In genomic region chr14:78536281-78537165, GRCm38 (mm10) we compare ENCODE assay signal across 8 mouse cellular contexts. TPM values are rescaled to one million over a fixed set of nuclear protein-coding genes. Genes with fewer than 3 reads are reported as not detected.
A peak's percentile ranks its signal among the peaks of the same experiment; 100 is the strongest.
DNase-seq lines count a peak whose midpoint lies in the region; ATAC-seq and TF ChIP-seq lines count a peak whose summit lies in the region.

Gene Akap11 (minus strand): TSS chr14:78536808.

- peak within 1 kb of the TSS; percentile 85 for H3K27ac ChIP-seq in heart, embryonic 12.5 days (ENCODE audit: poor library complexity, severe bottlenecking)
- H3K27ac ChIP-seq in kidney, postnatal 0 days: peak within 1 kb of the TSS; percentile 90
- H3K27ac ChIP-seq in liver, embryonic 12.5 days: peak within 1 kb of the TSS; percentile 86
- H3K27ac ChIP-seq in stomach, embryonic 15.5 days: peak within 1 kb of the TSS; percentile 89

- peak within 1 kb of the TSS; percentile 68 for H3K4me2 ChIP-seq in heart, embryonic 12.5 days
- H3K4me2 ChIP-seq in kidney, postnatal 0 days (ENCODE audit: low read length): peak within 1 kb of the TSS; percentile 54
- H3K4me2 ChIP-seq in liver, embryonic 12.5 days: peak within 1 kb of the TSS; percentile 88
- peak within 1 kb of the TSS; percentile 83 for H3K4me2 ChIP-seq in stomach, embryonic 15.5 days

- peak; percentile 97 for ATAC-seq in heart, embryonic 12.5 days (ENCODE audit: insufficient number of reproducible peaks, low FRiP score)
- ATAC-seq in kidney, postnatal 0 days (replicated peaks; ENCODE audit: low FRiP score, low read depth): peak; percentile 95
- ATAC-seq in liver, embryonic 12.5 days: peak; percentile 87
- ATAC-seq in stomach, embryonic 15.5 days (ENCODE audit: insufficient read depth, low FRiP score, low read depth): peak; percentile 94

- WGBS in heart, embryonic 12.5 days: under 1% methylated on average over 70 of the region's 82 CpGs
- WGBS in kidney, postnatal 0 days: under 1% methylated on average over 77 of the region's 82 CpGs
- WGBS in liver, embryonic 12.5 days (ENCODE audit: insufficient replicate concordance): under 1% methylated on average over 65 of the region's 82 CpGs
- WGBS in stomach, embryonic 15.5 days: under 1% methylated on average over 82 of the region's 82 CpGs

- peak within 1 kb of the TSS; percentile 99 for H3K9ac ChIP-seq in heart, embryonic 12.5 days
- H3K9ac ChIP-seq in kidney, postnatal 0 days (ENCODE audit: low read depth, low read length): peak within 1 kb of the TSS; percentile 91
- H3K9ac ChIP-seq in liver, embryonic 12.5 days: peak within 1 kb of the TSS; percentile 93
- peak within 1 kb of the TSS; percentile 97 for H3K9ac ChIP-seq in stomach, embryonic 15.5 days

- peak within 1 kb of the TSS; percentile 68 for H3K4me3 ChIP-seq in C2C12 (ENCODE audit: insufficient read depth, poor library complexity, severe bottlenecking)
- H3K4me3 ChIP-seq in erythroblast, embryonic 14.5 days (replicated peaks): peak within 1 kb of the TSS; percentile 90
- peak within 1 kb of the TSS; percentile 92 for H3K4me3 ChIP-seq in heart, embryonic 12.5 days
- peak within 1 kb of the TSS; percentile 75 for H3K4me3 ChIP-seq in kidney, postnatal 0 days (replicated peaks; ENCODE audit: low read depth, low read length)
- H3K4me3 ChIP-seq in liver, embryonic 12.5 days: peak within 1 kb of the TSS; percentile 90
- peak within 1 kb of the TSS; percentile 65 for H3K4me3 ChIP-seq in stomach, embryonic 15.5 days (replicated peaks)

- H3K4me1 ChIP-seq in erythroblast, embryonic 14.5 days (ENCODE audit: control insufficient read depth): peaks cover 43% of the 10 kb centered on the region
- peaks cover 28% of the 10 kb centered on the region for H3K4me1 ChIP-seq in heart, embryonic 12.5 days (replicated peaks)
- peaks cover 27% of the 10 kb centered on the region; the same call in 1 of the 2 replicates for H3K4me1 ChIP-seq in kidney, postnatal 0 days (replicated peaks; ENCODE audit: insufficient read depth, low read length)
- peaks cover 35% of the 10 kb centered on the region for H3K4me1 ChIP-seq in liver, embryonic 12.5 days
- peaks cover 13% of the 10 kb centered on the region for H3K4me1 ChIP-seq in stomach, embryonic 15.5 days

- TF ChIP-seq CTCF in C2C12 (IDR thresholded peaks at IDR 0.05; ENCODE audit: control insufficient read depth, insufficient read depth, insufficient read length): no peak
- TF ChIP-seq CTCF in brain, embryonic 14.5 days (IDR thresholded peaks at IDR 0.05; ENCODE audit: borderline replicate concordance, extremely low read depth, insufficient read depth, insufficient read length): no peak
- no peak for TF ChIP-seq CTCF in kidney, postnatal 0 days (IDR thresholded peaks at IDR 0.05; ENCODE audit: low read depth)

- peaks cover 41% of the 10 kb centered on the region for H3K79me3 ChIP-seq in C2C12 (ENCODE audit: low read depth)

- peak within 1 kb of the TSS; percentile 81 for H3ac ChIP-seq in C2C12 (ENCODE audit: control insufficient read depth, insufficient read length, low read depth)

- H3K27me3 ChIP-seq in C2C12 (ENCODE audit: control insufficient read depth, insufficient read depth, insufficient read length): no peaks in the 10 kb centered on the region
- no peaks in the 10 kb centered on the region for H3K27me3 ChIP-seq in erythroblast, embryonic 14.5 days (ENCODE audit: control insufficient read depth)
- no peaks in the 10 kb centered on the region for H3K27me3 ChIP-seq in heart, embryonic 12.5 days (replicated peaks)
- H3K27me3 ChIP-seq in kidney, postnatal 0 days (ENCODE audit: insufficient read depth, low read length): no peaks in the 10 kb centered on the region
- no peaks in the 10 kb centered on the region for H3K27me3 ChIP-seq in liver, embryonic 12.5 days (replicated peaks)
- no peaks in the 10 kb centered on the region for H3K27me3 ChIP-seq in stomach, embryonic 15.5 days (replicated peaks)

- H3K9me3 ChIP-seq in erythroblast, embryonic 14.5 days (ENCODE audit: control insufficient read depth, low read length): no peaks in the 10 kb centered on the region
- no peaks in the 10 kb centered on the region for H3K9me3 ChIP-seq in heart, embryonic 12.5 days (replicated peaks)
- H3K9me3 ChIP-seq in kidney, postnatal 0 days (replicated peaks; ENCODE audit: low read length): no peaks in the 10 kb centered on the region
- no peaks in the 10 kb centered on the region for H3K9me3 ChIP-seq in liver, embryonic 12.5 days (replicated peaks)
- no peaks in the 10 kb centered on the region for H3K9me3 ChIP-seq in stomach, embryonic 15.5 days

- peaks cover 51% of the 10 kb centered on the region for H3K79me2 ChIP-seq in C2C12 (ENCODE audit: control insufficient read depth, insufficient read depth)

- no peaks in the 10 kb centered on the region for H3K36me3 ChIP-seq in C2C12 (ENCODE audit: control insufficient read depth, insufficient read depth)
- peaks cover 1% of the 10 kb centered on the region for H3K36me3 ChIP-seq in erythroblast, embryonic 14.5 days (ENCODE audit: control insufficient read depth)
- H3K36me3 ChIP-seq in heart, embryonic 12.5 days: no peaks in the 10 kb centered on the region
- no peaks in the 10 kb centered on the region for H3K36me3 ChIP-seq in kidney, postnatal 0 days (ENCODE audit: insufficient read depth, low read length)
- no peaks in the 10 kb centered on the region for H3K36me3 ChIP-seq in liver, embryonic 12.5 days
- H3K36me3 ChIP-seq in stomach, embryonic 15.5 days: no peaks in the 10 kb centered on the region

- DNase-seq in brain, embryonic 14.5 days (ENCODE audit: low read depth): peak; percentile 99
- DNase-seq in kidney, postnatal 0 days (ENCODE audit: low spot score): peak; percentile 97
- peak; percentile 89 to 92 for DNase-seq in natural killer cell, adult 2 months (ENCODE audit: low spot score in 2 of 2)

- peak; percentile 99 for TF ChIP-seq POLR2A in brain, embryonic 14.5 days (IDR thresholded peaks at IDR 0.05; ENCODE audit: borderline replicate concordance, extremely low read depth, insufficient read depth, insufficient read length, poor library complexity, severe bottlenecking)

TF ChIP-seq in C2C12, 6 proteins besides CTCF, POLR2A, EP300 and RAD21:
- TF ChIP-seq MYOD1 (IDR thresholded peaks at IDR 0.05; ENCODE audit: control insufficient read depth, insufficient read length, low read depth) (no peak), MAX (IDR thresholded peaks at IDR 0.05) (peak; percentile 98), FOSL1 (IDR thresholded peaks at IDR 0.05; ENCODE audit: insufficient read depth, low read length, poor library complexity, severe bottlenecking) (no peak), CEBPB (IDR thresholded peaks at IDR 0.05; ENCODE audit: low read depth) (no peak), USF1 (IDR thresholded peaks at IDR 0.05; ENCODE audit: low read depth) (peak; percentile 99), MYOG (IDR thresholded peaks at IDR 0.05; ENCODE audit: control insufficient read depth, extremely low read depth, insufficient read length) (no peak)
TF ChIP-seq in C2C12: peak in this region for 2.

RNA-seq across cellular contexts. Expression of gene Akap11, which starts in this region (rescaled TPM):
- 9.0 TPM for polyA plus RNA-seq in C2C12 (2012; fragmentation: generic; extraction: Trizol)
- 35.1 and 43.8 TPM in 2 replicates for polyA plus RNA-seq in brain, embryonic 14.5 days (2012; rRNA removed)
- polyA plus RNA-seq in erythroblast, embryonic 14.5 days (2012): 0.02 and 0.06 TPM in 2 replicates
- 20.0 and 20.7 TPM in 2 replicates for polyA plus RNA-seq in heart, embryonic 12.5 days (2016; fragmentation: Nextera tagmentation; extraction: Ambion mirVana)
- polyA plus RNA-seq in kidney, postnatal 0 days (2015; fragmentation: Nextera tagmentation; extraction: Ambion mirVana): 12.2 and 13.0 TPM in 2 replicates
- 9.5 and 11.2 TPM in 2 replicates for polyA plus RNA-seq in liver, embryonic 12.5 days (2016; fragmentation: Nextera tagmentation; extraction: Ambion mirVana)
- 16.2 and 17.8 TPM in 2 replicates for polyA plus RNA-seq in stomach, embryonic 15.5 days (2015; fragmentation: Nextera tagmentation; extraction: Ambion mirVana)

Comparison
In these comparisons a context has a peak if more than half of its experiments do, and no peak if none do; other contexts are left out.
1. Peak in every context shown above with its lines: DNase-seq, ATAC-seq, H3K4me3 ChIP-seq and H3K27ac ChIP-seq.